ENCODE assay signal across 22 mouse cellular contexts in the genomic region with DNA sequence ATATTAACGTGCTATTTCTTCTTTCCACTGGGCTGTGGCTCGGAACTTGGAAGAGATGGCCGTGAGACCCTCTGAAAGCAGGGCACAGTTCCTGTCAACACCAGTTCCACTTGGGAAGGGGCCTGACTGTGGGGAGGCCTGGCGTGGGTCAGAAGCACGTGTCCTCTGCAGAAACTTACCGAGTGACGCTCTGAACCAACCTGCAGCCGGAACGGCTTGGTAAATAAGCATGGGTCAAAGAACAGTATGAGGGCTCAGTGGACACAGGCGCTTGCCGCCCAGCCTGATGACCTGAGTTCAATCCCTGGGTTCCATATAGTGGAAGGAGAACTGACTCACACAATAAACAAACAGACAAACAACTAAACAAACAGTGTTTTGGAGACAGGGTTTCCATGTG.
DNase-seq lines count a peak whose midpoint lies in the region; ATAC-seq lines count a peak whose summit lies in the region.
"Had no signal": no experiment of that assay in that cellular context is flagged by ENCODE, and none has a peak within 500 bp of the region (broad histone marks: within the 10 kb centered on the region; RNA-seq: fewer than 3 reads in every experiment).

No protein-coding gene starts in this region.

- peaks cover 7% of the 10 kb centered on the region; the same call in 1 of the 2 replicates for H3K4me1 ChIP-seq in kidney, embryonic 16.5 days (ENCODE audit: insufficient read depth, low read length)
- H3K4me1 ChIP-seq in midbrain, embryonic 10.5 days, result 0 out of 2 replicates have a peak, but pooled peaks cover 6% of the 10 kb centered on the region
- H3K4me1 ChIP-seq in midbrain, embryonic 14.5 days (ENCODE audit: control insufficient read depth, insufficient read depth, low read length), result no peaks in the 10 kb centered on the region
- H3K4me1 ChIP-seq: forebrain, embryonic 13.5 days; heart, embryonic 15.5 days; hindbrain, embryonic 15.5 days had no signal

- 89% methylated on average over 11 of the region's 11 CpGs for WGBS in kidney, embryonic 16.5 days
- WGBS in midbrain, embryonic 10.5 days, result 85% methylated on average over 11 of the region's 11 CpGs
- WGBS in midbrain, embryonic 14.5 days, result 92% methylated on average over 11 of the region's 11 CpGs

- DNase-seq in cerebellum, adult 9-10 months, result peak; percentile 6
- no peak for DNase-seq in cerebellum, adult 11 months
- DNase-seq in kidney, adult 18-20 months, result peak; percentile 18
- DNase-seq in midbrain, embryonic 10.5 days (ENCODE audit: low spot score), result no peak
- DNase-seq in midbrain, embryonic 14.5 days, result no peak
- no peak for DNase-seq in gastrocnemius, adult 8-10 months (ENCODE audit: low spot score in 2 of 2)
- DNase-seq: adrenal gland, adult 8-10 months; adrenal gland, postnatal 36 days; B cell, adult 2 months; cerebellum, adult 8-10 months; cerebellum, postnatal 25 days; gastrocnemius, adult 2 months; gastrocnemius, postnatal 36 days; heart, adult 18-20 months; heart, postnatal 14 days had no signal

- no peak overlapping the region for H3K4me3 ChIP-seq in kidney, embryonic 16.5 days (ENCODE audit: low read length)
- no peak overlapping the region for H3K4me3 ChIP-seq in midbrain, embryonic 10.5 days
- H3K4me3 ChIP-seq in midbrain, embryonic 14.5 days (replicated peaks; ENCODE audit: low read depth, low read length), result no peak overlapping the region
- H3K4me3 ChIP-seq: forebrain, embryonic 13.5 days; gastrocnemius, adult 2 months; heart, embryonic 15.5 days; hindbrain, embryonic 15.5 days had no signal

- no peaks in the 10 kb centered on the region for H3K36me3 ChIP-seq in kidney, embryonic 16.5 days (ENCODE audit: insufficient read depth, low read length)
- H3K36me3 ChIP-seq in midbrain, embryonic 10.5 days, result no peaks in the 10 kb centered on the region
- H3K36me3 ChIP-seq in midbrain, embryonic 14.5 days (ENCODE audit: control insufficient read depth, insufficient read depth, low read length), result no peaks in the 10 kb centered on the region
- H3K36me3 ChIP-seq: G1E; heart, embryonic 15.5 days; hindbrain, embryonic 15.5 days had no signal

- ATAC-seq in kidney, embryonic 16.5 days (ENCODE audit: low FRiP score, low TSS enrichment), result no peak
- ATAC-seq in midbrain, embryonic 14.5 days (ENCODE audit: low FRiP score, low TSS enrichment), result no peak
- ATAC-seq: CD4-positive, CD25-positive, alpha-beta regulatory T cell, adult 4 months had no signal

- no peak overlapping the region for H3K4me2 ChIP-seq in kidney, embryonic 16.5 days (replicated peaks; ENCODE audit: low read depth, low read length)
- H3K4me2 ChIP-seq in midbrain, embryonic 14.5 days (ENCODE audit: low read length), result no peak overlapping the region
- H3K4me2 ChIP-seq: forebrain, embryonic 13.5 days; heart, embryonic 11.5 days; heart, embryonic 15.5 days; hindbrain, embryonic 15.5 days had no signal

- no peaks in the 10 kb centered on the region for H3K27me3 ChIP-seq in kidney, embryonic 16.5 days (ENCODE audit: insufficient read depth, low read length)
- H3K27me3 ChIP-seq in midbrain, embryonic 10.5 days (ENCODE audit: low read depth, poor library complexity, severe bottlenecking), result no peaks in the 10 kb centered on the region
- H3K27me3 ChIP-seq in midbrain, embryonic 14.5 days (ENCODE audit: control insufficient read depth, insufficient read depth, low read length), result no peaks in the 10 kb centered on the region
- H3K27me3 ChIP-seq: forebrain, embryonic 13.5 days; heart, embryonic 15.5 days; hindbrain, embryonic 15.5 days had no signal

- no peak overlapping the region for H3K27ac ChIP-seq in kidney, embryonic 16.5 days (ENCODE audit: low read length)
- peak overlapping the region; percentile 46; the same call in 1 of the 2 replicates for H3K27ac ChIP-seq in midbrain, embryonic 10.5 days (replicated peaks)
- H3K27ac ChIP-seq in midbrain, embryonic 14.5 days (replicated peaks; ENCODE audit: low read depth, low read length), result no peak overlapping the region
- H3K27ac ChIP-seq: forebrain, embryonic 13.5 days; heart, embryonic 15.5 days; hindbrain, embryonic 15.5 days had no signal

- H3K9ac ChIP-seq in kidney, embryonic 16.5 days (replicated peaks; ENCODE audit: low read length), result no peak overlapping the region
- no peak overlapping the region for H3K9ac ChIP-seq in midbrain, embryonic 14.5 days (replicated peaks; ENCODE audit: low read length)
- H3K9ac ChIP-seq: forebrain, embryonic 13.5 days; heart, embryonic 15.5 days; hindbrain, embryonic 15.5 days had no signal

- H3K9me3 ChIP-seq in kidney, embryonic 16.5 days (ENCODE audit: low read length), result no peaks in the 10 kb centered on the region
- H3K9me3 ChIP-seq in midbrain, embryonic 10.5 days (replicated peaks), result no peaks in the 10 kb centered on the region
- no peaks in the 10 kb centered on the region for H3K9me3 ChIP-seq in midbrain, embryonic 14.5 days (ENCODE audit: control insufficient read depth, low read length)
- H3K9me3 ChIP-seq: forebrain, embryonic 13.5 days; G1E; heart, embryonic 15.5 days; hindbrain, embryonic 15.5 days had no signal

Comparison
In these comparisons a context has a peak if more than half of its experiments do, and no peak if none do; other contexts are left out.
1. DNase-seq: peak in cerebellum, adult 9-10 months (single experiment) and kidney, adult 18-20 months (single experiment); none in cerebellum, adult 11 months (single experiment), midbrain, embryonic 10.5 days (single experiment), midbrain, embryonic 14.5 days (single experiment) and gastrocnemius, adult 8-10 months (0 of 2).